Mouse (Mus musculus) midbrain, embryonic 11.5 days (tissue): Measurements from ENCODE around the gene Bclaf3. TPM values are rescaled to one million over a fixed set of nuclear protein-coding genes. Genes with fewer than 3 reads are reported as not detected.
"Not testable (repeated sequence)": the region's sequence is repeated elsewhere in the genome, so short reads cannot be mapped to it uniquely, and the experiment has no call there.

ENCODE experiments used
- ATAC-seq: fragments of 200-750 bp; cut with Nextera tagmentation; 2 replicates; pipeline ENCODE4 v1.8.0; 2017; ENCODE audit warnings: moderate TSS enrichment, moderate library complexity; ENCODE audit not compliant: low FRiP score
- DNase-seq: peaks from one replicate; pipeline ENCODE4 v3.0.0; 2015; ENCODE audit warnings: low spot score; ENCODE audit errors: missing footprints
- H3K27ac ChIP-seq: fragments of 300-500 bp; sonication (generic); 2 replicates; pipeline ENCODE4 v1.5.1; 2014; ENCODE audit warnings: low read depth, low read length
- H3K27me3 ChIP-seq: fragments of 300-500 bp; sonication (generic); 2 replicates; pipeline ENCODE4 v1.6.1; 2014; ENCODE audit warnings: mild to moderate bottlenecking, low read length, moderate library complexity, mixed read lengths; ENCODE audit not compliant: control insufficient read depth, insufficient read depth
- H3K36me3 ChIP-seq: fragments of 300-500 bp; sonication (generic); 2 replicates; pipeline ENCODE4 v1.6.1; 2014; ENCODE audit warnings: mild to moderate bottlenecking, low read length, moderate library complexity, mixed read lengths; ENCODE audit not compliant: control insufficient read depth, insufficient read depth
- H3K4me1 ChIP-seq: fragments of 300-500 bp; sonication (generic); 2 replicates; pipeline ENCODE4 v1.6.1; 2014; ENCODE audit warnings: low read length; ENCODE audit not compliant: control insufficient read depth, insufficient read depth
- H3K4me2 ChIP-seq: fragments of 300-500 bp; sonication (generic); 2 replicates; pipeline ENCODE4 v1.6.1; 2014; ENCODE audit warnings: mild to moderate bottlenecking, moderate library complexity
- H3K4me3 ChIP-seq: fragments of 300-500 bp; sonication (generic); 2 replicates; pipeline ENCODE4 v1.5.1; 2014; ENCODE audit warnings: low read depth, low read length
- H3K9ac ChIP-seq: fragments of 300-500 bp; sonication (generic); 2 replicates; pipeline ENCODE4 v1.6.1; 2014; ENCODE audit warnings: low read length
- H3K9me3 ChIP-seq: fragments of 300-500 bp; sonication (generic); 2 replicates; pipeline ENCODE4 v1.6.1; 2016; ENCODE audit warnings: low read length; ENCODE audit not compliant: control insufficient read depth
- WGBS: fragments of 180-500 bp; shearing (Covaris S2); extraction: QIAGEN DNeasy Blood & Tissue Kit; methylation state at CpG from one replicate; pipeline ENCODE4 v1.1.7; 2014; 5-methylcytosine and 5-hydroxymethylcytosine counted together
- polyA plus RNA-seq: library from polyadenylated mRNA; unstranded; fragments of >200 nt; fragmentation: Nextera tagmentation; extraction: Ambion mirVana; gene quantifications from 2 replicates; pipeline ENCODE4 v1.2.1, GENCODE M21; 2014

Gene Bclaf3
- polyA plus RNA-seq, 1 experiment from 2014 or later: 29.5 TPM

DNA sequence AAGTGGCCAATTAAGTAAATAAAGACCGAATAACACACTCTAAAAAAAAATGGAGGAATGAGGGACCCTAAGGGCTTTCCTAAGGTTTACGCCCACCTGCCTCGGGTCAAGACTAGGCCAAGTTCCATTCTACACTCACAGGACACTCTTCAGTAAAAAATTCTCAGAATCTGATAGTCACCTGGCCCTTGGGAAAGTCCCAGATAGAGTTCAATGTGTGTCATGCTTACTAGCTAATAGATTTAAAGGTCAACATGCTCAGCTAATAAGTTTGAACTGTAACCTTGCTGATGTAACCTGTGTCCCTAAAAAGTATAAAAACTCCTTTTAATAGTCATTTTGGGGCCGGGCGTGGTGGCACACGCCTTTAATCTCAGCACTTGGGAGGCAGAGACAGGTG, 10.9 kb upstream of the Bclaf3 start:
- Histone ChIP-seq H3K36me3 (no peaks in the 10 kb centered on the region), H3K27me3 (no peaks in the 10 kb centered on the region), H3K4me3 (no peak overlapping the region), H3K9ac (no peak overlapping the region), H3K4me1 (no peaks in the 10 kb centered on the region), H3K4me2 (no peak overlapping the region), H3K9me3 (no peaks in the 10 kb centered on the region), H3K27ac (no peak overlapping the region)
- ATAC-seq (no peak), DNase-seq (no peak)
- WGBS: 87% methylated on average over 6 of the region's 6 CpGs

DNA sequence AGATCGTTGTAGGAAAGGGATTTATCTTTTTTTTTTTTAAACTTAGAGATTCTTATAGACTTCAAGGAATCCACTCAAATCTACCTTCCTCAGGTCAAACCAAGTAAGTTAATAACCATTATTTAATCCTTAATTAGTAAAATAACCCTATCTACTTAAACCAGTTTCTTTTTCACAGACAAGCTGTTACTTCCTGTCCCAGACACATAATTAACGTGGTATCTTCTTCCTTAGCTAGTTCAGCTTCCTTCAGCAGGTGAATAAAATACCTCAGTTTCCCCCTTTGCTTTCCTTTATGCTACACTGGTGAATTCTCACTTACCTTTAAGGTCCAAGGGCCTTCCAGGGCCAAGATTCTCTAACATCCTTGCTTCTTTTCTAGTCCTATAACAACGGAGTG, 4.7 kb upstream of the Bclaf3 start:
- Histone ChIP-seq H3K27ac (no peak overlapping the region), H3K4me1 (no peaks in the 10 kb centered on the region), H3K9ac (no peak overlapping the region), H3K27me3 (peaks cover 4% of the 10 kb centered on the region), H3K36me3 (no peaks in the 10 kb centered on the region), H3K4me3 (no peak overlapping the region), H3K4me2 (no peak overlapping the region), H3K9me3 (no peaks in the 10 kb centered on the region)
- DNase-seq: no peak
- WGBS: 76% methylated on average over 3 of the region's 3 CpGs
- no peak for ATAC-seq

DNA sequence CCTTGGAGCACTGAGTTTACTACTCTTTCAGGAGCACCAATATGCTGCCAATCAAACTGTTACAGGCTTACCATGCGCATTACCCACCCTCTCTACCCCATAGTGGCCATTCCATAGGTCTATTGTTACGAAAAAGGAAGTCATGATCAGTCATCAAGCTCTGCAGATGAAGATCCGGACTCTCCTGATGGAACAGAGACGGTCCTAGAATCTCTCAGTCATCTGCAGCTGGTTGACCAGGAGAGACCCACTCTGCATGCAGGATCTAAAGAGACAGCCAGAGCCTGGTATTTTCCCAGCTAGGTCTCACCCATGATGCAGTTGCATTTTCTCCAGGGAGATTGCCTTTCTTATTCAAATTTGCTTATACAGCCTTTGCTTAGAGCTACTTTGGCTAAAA, 3.8 kb upstream of the Bclaf3 start:
- Histone ChIP-seq H3K27ac (no peak overlapping the region), H3K4me2 (no peak overlapping the region), H3K4me3 (no peak overlapping the region), H3K9me3 (no peaks in the 10 kb centered on the region), H3K4me1 (no peaks in the 10 kb centered on the region), H3K36me3 (no peaks in the 10 kb centered on the region), H3K9ac (no peak overlapping the region), H3K27me3 (peaks cover 4% of the 10 kb centered on the region)
- DNase-seq: no peak
- no peak for ATAC-seq
- 83% methylated on average over 4 of the region's 4 CpGs for WGBS

DNA sequence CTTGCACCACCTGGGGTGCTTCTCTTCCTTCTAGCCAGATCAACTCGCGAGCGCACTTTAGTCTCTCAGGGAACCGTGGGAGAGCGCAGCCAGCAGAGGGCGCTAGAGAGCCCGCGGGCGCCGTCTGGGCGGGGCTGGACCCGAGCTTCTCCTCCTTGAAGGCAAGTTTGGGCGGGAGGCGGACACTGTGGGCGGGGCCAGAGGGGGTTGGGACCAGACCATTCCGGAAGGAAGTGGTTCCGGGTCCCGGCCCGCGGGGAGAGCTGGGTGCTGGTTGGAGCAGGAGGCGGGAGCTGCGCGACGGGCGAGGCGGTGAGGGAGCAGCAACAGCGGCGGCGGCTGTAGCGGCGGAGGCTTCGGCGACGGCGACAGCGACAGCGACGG, 5.9 kb downstream of the Bclaf3 start:
- peak; percentile 98 for ATAC-seq
- WGBS: 16% methylated on average over 31 of the region's 38 CpGs

DNA sequence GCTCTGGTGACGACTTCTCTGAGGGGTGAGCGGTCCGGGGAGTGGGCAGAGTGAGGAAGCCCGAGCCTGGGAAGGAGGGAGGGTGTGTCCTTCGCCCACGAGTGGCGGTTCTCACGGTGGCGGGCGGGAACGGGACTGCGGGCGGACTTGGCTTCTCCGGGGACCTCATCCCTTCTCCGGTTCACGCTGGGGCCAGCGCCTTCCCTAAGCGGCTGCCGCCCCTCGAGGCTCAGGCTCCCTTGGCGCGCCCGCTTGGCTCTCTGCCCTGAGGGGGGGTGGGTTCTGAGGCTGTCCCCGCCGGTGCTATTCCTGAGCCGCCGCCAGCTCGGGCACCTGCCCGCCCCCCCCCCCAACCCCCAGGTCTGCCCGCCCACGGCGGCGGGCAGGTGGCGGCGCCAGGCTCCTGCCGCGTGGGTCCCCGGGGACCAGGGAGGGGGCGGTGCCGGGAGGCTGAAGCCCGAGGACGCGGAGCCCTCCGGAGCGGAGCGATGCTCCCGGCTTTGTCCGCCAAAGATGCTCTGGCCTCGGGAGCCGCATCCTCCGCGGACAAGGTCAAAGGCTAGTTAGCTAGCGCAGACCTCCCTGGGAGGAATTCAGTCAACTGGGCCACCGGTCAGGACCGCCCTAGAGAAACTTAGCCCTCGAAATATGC, 6.4 kb downstream of the Bclaf3 start:
- Histone ChIP-seq H3K4me1 (no peaks in the 10 kb centered on the region), H3K36me3 (no peaks in the 10 kb centered on the region), H3K4me2 (peak overlapping the region; percentile 43), H3K27ac (peak overlapping the region; percentile 53; the same call in 1 of the 2 replicates), H3K9ac (peak overlapping the region; percentile 70), H3K27me3 (no peaks in the 10 kb centered on the region), H3K9me3 (no peaks in the 10 kb centered on the region), H3K4me3 (peak overlapping the region; percentile 63)
- ATAC-seq (peak; percentile 72), DNase-seq (peak; percentile 84)
- WGBS: 22% methylated on average over 41 of the region's 56 CpGs

More for the DNA sequence above, 5.9 kb downstream of the Bclaf3 start:
- Histone ChIP-seq H3K9ac (peak overlapping the region; percentile 70), H3K4me3 (peak overlapping the region; percentile 63), H3K9me3 (no peaks in the 10 kb centered on the region), H3K27me3 (no peaks in the 10 kb centered on the region), H3K36me3 (no peaks in the 10 kb centered on the region), H3K4me1 (no peaks in the 10 kb centered on the region), H3K27ac (peak overlapping the region; percentile 53; the same call in 1 of the 2 replicates), H3K4me2 (peak overlapping the region; percentile 43)
- peak; percentile 99 for DNase-seq

DNA sequence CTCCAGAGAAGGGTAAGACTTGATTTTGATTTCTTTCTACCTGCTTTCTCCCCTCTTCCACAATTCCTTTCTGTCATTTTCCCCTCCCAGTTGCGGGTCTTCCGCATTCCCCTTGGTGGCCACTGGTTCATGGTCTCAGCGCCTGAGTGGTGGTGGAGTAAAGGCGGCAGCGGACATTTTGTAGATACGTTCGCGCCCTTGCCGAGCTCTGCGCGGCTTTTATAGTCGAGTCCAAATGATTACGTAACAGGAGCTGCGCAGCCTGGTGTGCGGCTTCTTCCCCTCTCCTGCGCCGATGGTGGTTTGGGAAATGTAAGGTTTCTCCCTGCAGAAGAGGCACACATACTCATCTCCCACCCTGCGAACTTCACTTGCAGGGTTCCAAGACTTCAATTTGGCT, 15.4 kb downstream of the Bclaf3 start:
- ATAC-seq (no peak), DNase-seq (no peak)
- Histone ChIP-seq H3K36me3 (no peaks in the 10 kb centered on the region), H3K9me3 (no peaks in the 10 kb centered on the region), H3K4me1 (no peaks in the 10 kb centered on the region), H3K4me2 (no peak overlapping the region), H3K27me3 (0 out of 2 replicates have a peak, but pooled peaks cover 2% of the 10 kb centered on the region), H3K4me3 (no peak overlapping the region), H3K27ac (no peak overlapping the region), H3K9ac (no peak overlapping the region)
- 89% methylated on average over 18 of the region's 18 CpGs for WGBS

DNA sequence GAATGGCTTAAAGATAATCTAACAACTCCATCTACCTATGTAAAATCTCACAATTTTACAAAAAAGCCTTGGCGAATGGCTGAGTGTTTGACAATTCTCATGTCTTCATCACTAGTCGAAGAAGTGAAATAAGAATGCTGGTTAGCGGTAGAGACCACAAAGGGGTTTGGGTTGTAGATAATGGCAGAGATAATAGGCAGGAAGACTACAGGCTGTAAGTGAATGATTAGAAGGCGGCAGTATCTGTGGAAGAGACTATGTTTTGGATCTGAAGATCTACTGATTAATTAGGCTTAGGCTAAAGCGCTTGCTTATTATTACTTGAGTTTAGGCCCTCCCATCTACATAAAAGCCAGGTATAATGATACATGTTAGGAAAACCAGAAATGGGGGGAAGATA, 20.6 kb downstream of the Bclaf3 start:
- H3K9me3 ChIP-seq: no peaks in the 10 kb centered on the region
- no peaks in the 10 kb centered on the region for H3K4me1 ChIP-seq
- H3K27ac ChIP-seq: no peak overlapping the region
- no peak overlapping the region for H3K9ac ChIP-seq
- WGBS: 92% methylated on average over 5 of the region's 5 CpGs
- H3K4me3 ChIP-seq: no peak overlapping the region
- H3K4me2 ChIP-seq: no peak overlapping the region
- ATAC-seq (no peak), DNase-seq (no peak)
- no peaks in the 10 kb centered on the region for H3K36me3 ChIP-seq
- H3K27me3 ChIP-seq: peaks cover 2% of the 10 kb centered on the region; the same call in 1 of the 2 replicates

DNA sequence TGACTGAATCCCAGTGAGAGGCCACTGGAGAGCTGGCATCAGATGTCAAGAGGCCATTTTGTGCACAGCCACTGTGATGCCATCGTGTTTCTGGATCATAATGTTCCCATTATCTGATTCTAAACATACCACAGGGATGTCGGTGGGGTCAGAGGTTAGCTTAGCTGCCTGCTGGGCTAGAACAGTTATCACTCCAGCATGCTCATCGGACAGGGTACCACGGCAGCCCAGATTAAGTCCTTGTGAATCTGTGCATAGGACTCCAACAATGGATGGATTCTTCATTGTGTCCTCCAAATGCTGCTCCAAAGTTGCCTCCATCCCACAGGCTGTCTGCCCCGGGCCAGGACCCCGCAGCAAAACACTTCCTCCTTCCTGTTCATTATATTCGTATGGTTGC, 58.2 kb downstream of the Bclaf3 start:
- not testable (repeated sequence) for H3K4me2 ChIP-seq, H3K4me3 ChIP-seq, DNase-seq, H3K9ac ChIP-seq, H3K9me3 ChIP-seq, H3K27ac ChIP-seq, H3K27me3 ChIP-seq, H3K36me3 ChIP-seq, H3K4me1 ChIP-seq
- WGBS: 58% methylated on average over 7 of the region's 7 CpGs
- ATAC-seq: peak; percentile 82

DNA sequence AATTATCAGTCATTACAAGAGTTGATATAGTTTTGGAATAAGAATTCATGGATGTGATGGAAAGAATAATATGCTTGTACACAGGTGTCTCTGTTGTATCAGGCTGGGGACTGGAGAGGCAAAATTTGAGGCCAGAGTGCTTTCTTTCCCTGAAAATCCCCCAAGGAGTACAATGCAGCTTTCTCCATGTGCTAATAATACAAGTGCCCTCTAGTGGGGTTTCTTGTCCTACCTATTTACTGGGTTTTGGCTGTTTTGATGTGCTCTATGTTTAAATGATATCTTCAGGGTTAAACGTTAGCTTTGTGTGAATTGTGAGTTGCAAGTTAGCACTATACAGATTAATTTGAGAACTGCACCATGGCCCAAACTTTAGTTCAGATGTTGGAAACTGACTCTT, 65.1 kb downstream of the Bclaf3 start:
- WGBS: 85% methylated on average over 1 of the region's 1 CpGs
- no peak for DNase-seq

More for the DNA sequence above, 65.1 kb downstream of the Bclaf3 start:
- no peak for ATAC-seq
- H3K4me3 ChIP-seq: no peak overlapping the region
- H3K9me3 ChIP-seq: no peaks in the 10 kb centered on the region
- no peaks in the 10 kb centered on the region for H3K27me3 ChIP-seq
- no peak overlapping the region for H3K4me2 ChIP-seq
- no peak overlapping the region for H3K9ac ChIP-seq
- no peaks in the 10 kb centered on the region for H3K4me1 ChIP-seq
- H3K27ac ChIP-seq: no peak overlapping the region
- no peaks in the 10 kb centered on the region for H3K36me3 ChIP-seq
